Mouse (Mus musculus) kidney, postnatal 14 days (tissue): ENCODE data around the gene Rsph9.

ENCODE experiments used
- DNase-seq: peaks from one replicate; pipeline ENCODE4 v3.0.0; 2022; ENCODE audit warnings: mixed read lengths

The Rsph9 gene

DNA sequence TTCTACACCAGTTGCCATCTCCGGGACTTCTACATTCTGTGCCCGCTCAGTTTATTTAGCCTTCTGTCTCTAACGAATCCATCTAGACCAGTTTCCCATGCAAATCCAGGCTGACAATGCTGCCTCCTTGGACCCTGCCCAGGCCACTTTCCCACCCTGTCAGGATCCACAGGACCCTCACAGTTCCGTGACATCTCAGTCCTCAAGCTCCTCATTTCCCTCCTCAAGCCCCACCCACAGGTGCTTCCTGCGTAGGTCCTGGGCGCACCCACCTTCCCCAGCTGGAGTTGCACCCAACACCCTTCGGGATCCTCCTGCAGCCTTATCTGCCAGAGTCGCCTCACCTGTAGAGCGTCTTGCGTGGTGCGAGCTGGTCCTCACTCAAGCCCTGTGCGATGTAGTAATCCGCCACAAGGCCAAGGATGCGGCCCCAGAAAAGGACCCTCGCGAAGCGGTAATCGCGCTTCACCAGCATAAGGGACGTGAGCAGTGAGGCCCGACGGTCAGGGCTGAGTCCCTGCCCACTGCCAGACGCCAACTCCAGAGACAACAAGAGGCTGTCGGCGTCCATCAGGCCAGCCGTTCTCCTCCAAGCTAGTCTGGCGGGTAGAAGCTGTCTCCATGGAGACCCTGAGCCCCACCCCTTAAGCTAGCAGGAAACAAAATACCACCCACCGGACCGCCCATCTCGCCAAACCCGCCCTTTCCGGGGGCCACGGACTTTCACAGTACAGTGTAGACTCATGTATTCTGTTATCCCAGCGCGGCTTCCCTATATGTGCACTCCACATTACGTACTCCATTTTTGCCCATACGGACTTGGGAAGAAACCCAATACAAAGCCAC lies at the start of gene Rsph9:
TSS of gene Rsph9 (minus strand) at position 639 of the 846 bp plus-strand sequence.
- DNase-seq: peak; percentile 90

- no peak for DNase-seq
These were observed 44.8 kb upstream of the Rsph9 start for GRCm38 (mm10) chr17:46188829-46189228.

DNA sequence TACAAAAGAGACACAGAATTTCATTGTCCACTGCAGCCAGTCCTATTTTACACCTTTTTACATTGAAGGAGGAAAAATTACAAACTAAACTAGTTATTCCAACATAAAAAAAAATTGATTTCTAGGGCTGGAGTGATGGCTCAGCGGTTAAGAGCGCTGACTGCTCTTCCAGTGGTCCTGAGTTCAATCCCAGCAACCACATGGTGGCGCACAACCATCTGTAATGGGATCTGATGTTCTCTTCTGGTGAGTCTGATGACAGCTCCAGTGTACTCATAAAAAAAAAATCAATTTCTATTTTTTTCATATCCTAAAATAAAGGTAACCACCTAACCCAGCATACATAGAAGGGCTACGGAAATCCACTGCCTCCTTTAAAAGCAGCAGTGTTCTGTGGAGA lies 38.3 kb upstream of the Rsph9 start:
- no peak for DNase-seq

DNA sequence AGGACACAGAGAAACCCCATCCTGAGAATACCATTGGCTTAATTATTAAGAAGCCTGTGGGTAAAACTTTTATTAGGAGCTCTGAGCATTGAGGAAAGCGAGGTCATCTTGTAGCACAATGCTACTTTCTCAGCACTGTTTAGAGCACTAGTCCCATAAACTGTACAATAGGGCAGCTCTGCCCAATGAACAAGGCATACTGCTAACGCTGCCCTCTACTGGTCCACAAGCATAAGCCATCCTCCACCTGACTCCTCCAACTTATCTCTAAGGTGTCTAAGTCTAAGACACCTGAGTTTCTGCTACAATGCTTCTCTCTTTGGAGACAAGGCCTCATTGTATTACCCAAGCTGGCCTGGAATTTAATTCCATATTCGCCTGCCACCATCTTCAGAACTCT lies 26.5 kb upstream of the Rsph9 start:
- DNase-seq: peak; percentile 40

- no peak for DNase-seq
These were observed 24.8 kb upstream of the Rsph9 start for GRCm38 (mm10) chr17:46168768-46169167.

GRCm38 (mm10) chr17:46168318-46168717 lies 24.3 kb upstream of the Rsph9 start:
- no peak for DNase-seq

- DNase-seq: peak; percentile 33
These were observed 23.0 kb upstream of the Rsph9 start for GRCm38 (mm10) chr17:46167014-46167413.

DNA sequence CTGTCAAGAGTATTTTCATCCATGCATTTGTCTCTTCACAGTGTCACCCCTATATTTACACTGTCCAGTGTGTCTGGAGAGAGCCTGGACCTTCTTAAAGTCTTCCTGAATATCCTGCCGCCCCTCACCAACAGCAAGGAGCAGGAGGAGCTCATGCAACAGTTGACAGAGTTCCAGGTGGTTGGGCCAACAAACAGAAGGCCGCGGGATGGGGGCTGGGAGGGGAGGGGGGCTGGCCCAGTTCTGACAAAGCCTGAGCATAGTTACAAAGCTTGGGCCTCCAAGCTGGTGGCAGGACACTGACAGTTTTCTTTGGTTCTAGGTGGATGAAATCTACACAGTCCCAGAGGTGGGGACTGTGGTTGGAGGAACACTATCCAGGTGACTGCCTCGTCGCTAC lies 22.3 kb upstream of the Rsph9 start:
- DNase-seq: no peak

DNA sequence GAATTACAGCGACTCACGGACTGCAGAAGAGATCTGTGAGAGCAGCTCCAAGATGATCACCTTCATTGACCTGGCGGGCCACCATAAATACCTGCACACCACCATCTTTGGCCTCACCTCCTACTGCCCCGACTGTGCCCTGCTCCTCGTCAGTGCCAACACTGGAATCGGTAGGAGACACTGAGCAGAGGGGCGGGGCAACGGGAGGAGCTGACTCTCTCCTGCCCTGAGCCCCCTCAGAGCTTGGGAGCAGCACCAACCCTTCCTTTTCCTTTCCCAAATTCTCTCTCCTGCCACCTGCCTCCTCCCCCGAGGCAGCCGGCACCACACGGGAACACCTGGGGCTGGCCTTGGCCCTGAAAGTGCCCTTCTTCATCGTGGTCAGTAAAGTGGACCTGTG lies 21.4 kb upstream of the Rsph9 start:
- DNase-seq: no peak

GRCm38 (mm10) chr17:46164791-46165190 lies 20.8 kb upstream of the Rsph9 start:
- no peak for DNase-seq

DNA sequence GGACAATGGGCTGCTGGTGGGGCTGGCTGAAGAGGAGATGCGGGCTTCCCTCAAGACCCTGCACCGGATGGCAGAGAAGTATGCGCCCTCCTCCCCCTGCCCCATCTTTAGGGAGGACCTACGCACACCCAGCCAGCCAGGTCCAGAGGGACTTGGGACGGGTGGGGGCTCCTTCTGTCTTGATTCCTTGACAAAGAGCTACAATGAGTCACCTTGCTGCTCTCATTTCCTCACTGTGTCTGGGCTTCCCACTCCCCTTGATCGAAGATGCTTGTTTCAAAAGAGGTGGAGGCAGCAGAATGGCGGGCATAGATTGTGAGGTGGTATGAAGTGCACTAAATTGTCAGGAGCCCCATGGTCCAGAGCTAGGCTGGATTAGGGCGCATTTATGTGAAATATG lies 20.3 kb upstream of the Rsph9 start:
- DNase-seq: no peak

DNA sequence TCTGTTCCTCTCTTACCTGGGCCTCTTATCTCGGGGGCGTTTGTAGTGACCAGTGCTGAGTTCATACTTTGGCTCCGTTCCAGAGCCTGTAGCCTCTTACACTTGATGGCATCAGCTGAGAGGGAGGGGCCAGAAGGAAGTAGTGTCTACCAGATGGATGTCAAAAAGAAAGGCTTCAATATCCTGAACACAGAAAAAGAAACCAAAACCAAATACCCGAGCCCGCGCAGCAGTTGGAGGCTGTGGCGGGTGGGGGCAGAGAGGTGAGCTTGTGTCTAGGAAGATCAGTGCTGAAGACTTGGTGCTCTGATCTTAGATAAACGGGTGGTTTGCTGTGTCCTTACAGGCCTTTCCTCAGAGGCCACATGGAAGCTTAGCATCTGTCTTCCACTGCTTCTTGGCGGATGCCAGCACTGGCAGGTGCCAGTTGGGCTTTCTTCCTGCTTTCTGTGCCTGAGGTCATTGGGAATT lies 19.0 kb upstream of the Rsph9 start:
- DNase-seq: peak; percentile 64

DNA sequence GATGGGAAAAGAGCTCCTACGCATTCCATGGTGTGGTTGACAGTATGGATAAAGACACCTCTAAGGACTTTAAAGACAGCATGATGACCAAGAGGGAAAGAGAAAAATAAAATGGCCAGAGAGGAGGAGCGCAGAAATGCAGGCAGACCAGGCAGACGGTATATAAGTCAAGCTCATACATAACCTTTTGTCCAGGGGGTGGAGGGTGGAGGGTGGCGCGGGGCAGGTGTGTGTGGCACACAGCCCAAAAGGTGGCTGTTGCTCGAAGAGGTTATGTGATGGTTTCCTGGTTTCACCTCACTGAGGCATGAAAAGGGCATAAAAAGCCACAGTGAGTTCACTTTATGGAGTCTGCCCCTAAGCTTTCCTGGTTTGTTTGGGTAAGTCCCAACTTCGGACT lies 18.5 kb upstream of the Rsph9 start:
- DNase-seq: no peak

GRCm38 (mm10) chr17:46161710-46162109 lies 17.7 kb upstream of the Rsph9 start:
- DNase-seq: no peak

- no peak for DNase-seq
These were observed 17.2 kb upstream of the Rsph9 start for GRCm38 (mm10) chr17:46161179-46161578.

GRCm38 (mm10) chr17:46160686-46161085 lies 16.7 kb upstream of the Rsph9 start, which contains the start of gene Gtpbp2:
Gene Gtpbp2 (plus strand): TSS chr17:46161032.
- DNase-seq: peak; percentile 99

- DNase-seq: peak; percentile 96
These were observed 16.2 kb upstream of the Rsph9 start for GRCm38 (mm10) chr17:46160090-46160662.

DNA sequence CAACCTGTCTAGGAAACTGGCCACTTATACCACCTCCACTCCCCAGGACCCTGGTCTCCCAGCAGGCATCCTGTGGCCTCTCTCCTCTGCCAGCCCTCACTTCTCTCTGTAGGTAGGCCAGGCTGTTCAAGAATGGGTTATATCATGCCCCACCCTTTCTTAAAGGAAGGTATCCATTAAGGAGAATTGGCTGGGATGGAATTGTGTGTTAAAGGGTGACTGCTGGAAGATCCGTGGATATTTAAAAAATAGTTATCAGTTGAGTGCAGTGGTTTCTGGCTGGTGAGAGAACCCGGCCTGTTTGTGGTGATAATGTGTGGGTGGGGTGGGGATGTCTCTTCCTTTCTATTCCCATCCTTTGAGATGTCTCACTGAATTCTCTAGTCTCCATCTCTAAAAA lies 15.2 kb upstream of the Rsph9 start:
- DNase-seq: no peak

DNA sequence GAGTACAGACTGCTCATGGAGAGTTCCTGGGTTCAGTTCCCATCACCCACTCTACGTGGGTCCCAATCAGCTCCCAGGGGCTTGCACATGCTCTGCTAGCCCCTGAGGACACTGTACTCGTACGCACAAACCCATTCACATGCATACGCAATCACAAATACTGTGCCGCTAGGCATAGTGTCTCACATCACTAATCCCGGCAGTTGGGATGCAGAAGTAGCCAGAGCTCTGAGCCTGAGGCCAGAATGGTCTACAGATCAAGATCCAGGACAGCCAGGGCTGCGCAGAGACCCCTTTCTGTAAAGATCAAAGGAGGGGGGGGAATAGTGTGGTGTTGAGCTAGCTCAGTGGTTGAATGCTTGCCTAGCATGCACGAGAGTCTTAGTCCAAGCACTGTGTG lies 13.1 kb upstream of the Rsph9 start:
- no peak for DNase-seq

- DNase-seq: no peak
These were observed 12.7 kb upstream of the Rsph9 start for GRCm38 (mm10) chr17:46156680-46157079.

DNA sequence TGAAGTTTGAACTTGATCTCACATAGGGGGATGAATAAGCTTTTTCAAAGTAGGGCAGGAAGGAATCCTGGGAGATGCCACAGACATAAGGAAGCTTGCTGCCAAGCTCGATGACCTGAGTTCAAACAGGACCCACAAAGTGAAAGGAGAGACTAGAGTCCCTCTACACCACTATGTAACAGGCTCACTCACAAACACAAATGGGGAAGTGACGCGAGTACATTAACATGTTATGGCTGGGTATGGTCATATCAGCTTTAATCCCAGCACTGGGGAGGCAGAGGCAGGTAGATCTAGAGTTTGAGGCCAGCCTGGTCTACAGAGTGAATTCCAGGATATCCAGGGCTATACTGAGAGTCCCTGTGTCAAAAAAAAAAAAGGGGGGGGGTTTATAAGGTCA lies 10.3 kb upstream of the Rsph9 start:
- no peak for DNase-seq

DNA sequence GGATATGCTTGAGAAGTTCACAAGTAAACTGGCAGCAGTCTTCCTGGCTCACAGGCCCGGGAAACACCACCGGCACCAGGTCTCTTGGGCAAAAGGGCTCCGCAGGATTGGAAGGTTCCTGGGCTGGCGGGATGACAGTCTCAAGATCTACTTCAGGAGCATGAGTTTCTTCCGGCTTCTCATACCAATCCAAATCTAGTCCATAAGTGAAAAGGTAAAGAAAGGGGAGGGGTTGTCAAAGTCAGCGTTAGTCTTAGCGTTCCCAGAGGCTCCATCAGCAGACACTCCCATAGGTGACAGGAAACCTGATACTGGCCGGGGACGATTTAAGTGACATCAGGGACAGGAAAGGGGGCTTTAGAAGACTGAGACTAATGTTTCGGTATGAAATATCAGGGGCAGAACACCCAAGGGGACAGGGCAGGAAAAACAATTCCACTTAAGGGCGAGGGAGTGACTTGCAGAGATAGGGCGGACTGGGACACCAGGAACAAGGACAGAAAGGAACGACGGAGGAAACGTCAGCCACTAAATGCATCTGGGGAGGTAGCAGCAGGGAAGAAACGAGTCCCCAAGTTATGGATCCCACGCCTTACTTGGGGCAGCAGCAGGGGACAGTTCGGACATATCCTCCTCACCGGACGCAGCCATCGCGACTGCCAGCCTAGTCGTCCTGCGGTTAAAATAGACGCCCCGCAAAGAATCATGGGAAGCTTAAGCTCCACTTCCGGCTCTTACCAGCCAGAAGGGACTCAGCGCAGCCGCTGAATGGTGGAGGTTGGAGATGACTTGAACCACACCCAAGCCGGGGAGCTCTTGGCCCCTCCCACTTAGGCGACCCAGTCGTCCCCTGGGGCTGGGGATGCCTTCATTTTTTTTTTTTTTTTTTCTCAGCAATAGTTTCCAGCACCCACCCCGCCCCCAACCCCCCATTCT lies 9.1 kb upstream of the Rsph9 start, which contains the start of gene Mad2l1bp:
TSS of gene Mad2l1bp (minus strand) at position 707 of the 936 bp plus-strand sequence.
- DNase-seq: peak; percentile 94

- DNase-seq: no peak
These were observed 4.1 kb downstream of the Rsph9 start for GRCm38 (mm10) chr17:46139872-46140271.
